Mouse (Mus musculus) cerebellum, adult 2 months (tissue): Measurements from ENCODE around the gene Fndc7.

Experiments used
- CTCF ChIP-seq: fragments of 200-500 bp; IDR thresholded peaks from 2 replicates; pipeline ENCODE4 v1.5.1; 2011; ENCODE audit warnings: low read depth, mild to moderate bottlenecking, control low read depth, low read length, moderate library complexity, borderline replicate concordance; ENCODE audit not compliant: insufficient read depth
- POLR2A ChIP-seq: fragments of 200-500 bp; IDR thresholded peaks from 2 replicates; pipeline ENCODE4 v1.6.1; 2011; ENCODE audit warnings: low read length, control low read depth, borderline replicate concordance; ENCODE audit not compliant: insufficient read depth

GRCm38 (mm10) chr3:108933557-108933956 is 43.7 kb upstream of the Fndc7 start:
- TF ChIP-seq CTCF (no peak), POLR2A (no peak)
